Mouse (Mus musculus): ENCODE data around the gene Ccdc86. TPM values are rescaled to one million over a fixed set of nuclear protein-coding genes. Genes with fewer than 3 reads are reported as not detected.

The Ccdc86 gene
- polyA plus RNA-seq, 1 experiment from 2014 or later = 25.4 TPM

- H3K9ac ChIP-seq = no peak within 1 kb of the TSS
- no peaks in the 10 kb centered on the region for H3K36me3 ChIP-seq
- 0 out of 2 replicates have a peak, but pooled peaks have one; percentile 49 for ATAC-seq (ENCODE audit: insufficient number of reproducible peaks, low FRiP score, low TSS enrichment, low read depth)
- peaks cover under 1% of the 10 kb centered on the region for H3K4me1 ChIP-seq
- H3K27ac ChIP-seq = no peak within 1 kb of the TSS
- no peaks in the 10 kb centered on the region for H3K27me3 ChIP-seq
- no peaks in the 10 kb centered on the region for H3K9me3 ChIP-seq
- H3K4me3 ChIP-seq = no peak within 1 kb of the TSS
- 32% methylated on average over 4 of the region's 4 CpGs for WGBS
- no peak within 1 kb of the TSS for H3K4me2 ChIP-seq
Measured at GRCm38 (mm10) chr19:10974238-10974865, 25.3 kb upstream of the Ccdc86 start, which contains the start of gene Ms4a10. Gene Ms4a10, minus strand, starts transcription at chr19:10974670.

GRCm38 (mm10) chr19:10973187-10973586 lies 24.1 kb upstream of the Ccdc86 start:
- no peaks in the 10 kb centered on the region for H3K36me3 ChIP-seq
- H3K9ac ChIP-seq = no peak overlapping the region
- H3K27ac ChIP-seq = no peak overlapping the region
- H3K27me3 ChIP-seq = no peaks in the 10 kb centered on the region
- no peaks in the 10 kb centered on the region for H3K4me1 ChIP-seq
- H3K4me3 ChIP-seq = no peak overlapping the region
- no peak overlapping the region for H3K4me2 ChIP-seq
- no peaks in the 10 kb centered on the region for H3K9me3 ChIP-seq
- no peak for ATAC-seq (ENCODE audit: insufficient number of reproducible peaks, low FRiP score, low TSS enrichment, low read depth)
- 32% methylated on average over 2 of the region's 2 CpGs for WGBS

DNA sequence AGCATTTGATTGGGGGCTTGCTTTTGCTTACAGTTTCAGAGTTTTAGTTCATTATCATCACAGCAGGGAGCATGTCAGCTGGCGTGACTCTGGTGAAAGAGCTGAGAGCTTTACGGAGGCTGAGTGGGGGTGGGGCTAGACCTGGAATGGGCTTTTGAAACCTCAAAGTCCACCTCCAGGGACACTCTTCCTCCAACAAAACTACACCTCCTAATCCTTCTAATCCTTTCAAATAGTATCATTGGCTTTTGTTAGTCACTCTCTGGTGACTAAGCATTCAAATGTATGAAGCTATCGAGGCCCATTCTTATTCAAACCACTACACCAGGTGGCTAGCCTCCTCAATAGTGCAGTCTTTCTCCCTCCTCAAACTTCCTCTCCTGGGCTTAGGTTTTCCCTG lies 23.6 kb upstream of the Ccdc86 start:
- 63% methylated on average over 3 of the region's 3 CpGs for WGBS
- no peak overlapping the region for H3K4me2 ChIP-seq
- H3K4me3 ChIP-seq = no peak overlapping the region
- H3K27me3 ChIP-seq = no peaks in the 10 kb centered on the region
- no peaks in the 10 kb centered on the region for H3K4me1 ChIP-seq
- no peak for ATAC-seq (ENCODE audit: insufficient number of reproducible peaks, low FRiP score, low TSS enrichment, low read depth)
- no peaks in the 10 kb centered on the region for H3K36me3 ChIP-seq
- H3K9ac ChIP-seq = no peak overlapping the region
- H3K9me3 ChIP-seq = no peaks in the 10 kb centered on the region
- no peak overlapping the region for H3K27ac ChIP-seq

DNA sequence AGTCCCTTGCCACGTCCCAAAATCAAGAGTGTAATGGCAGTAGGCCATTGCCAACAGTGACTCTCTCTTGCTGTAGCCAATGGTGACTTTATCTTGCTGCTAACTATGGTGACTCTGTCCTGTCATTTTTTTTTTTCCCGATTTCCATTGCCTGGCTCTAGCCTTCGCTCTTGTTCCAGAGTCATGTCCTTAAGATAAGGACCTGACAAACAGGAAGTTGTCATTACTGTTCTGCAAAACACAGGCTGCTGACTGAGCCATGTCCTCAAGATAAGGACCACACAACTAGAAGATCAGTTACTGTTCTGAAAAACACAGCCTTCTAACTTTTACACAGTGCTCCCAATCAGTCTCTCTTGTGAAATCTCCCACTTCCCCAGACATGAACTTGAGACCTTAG lies 21.4 kb upstream of the Ccdc86 start:
- Histone ChIP-seq H3K9ac (no peak overlapping the region), H3K9me3 (no peaks in the 10 kb centered on the region), H3K4me2 (no peak overlapping the region), H3K4me1 (no peaks in the 10 kb centered on the region), H3K27ac (no peak overlapping the region), H3K4me3 (no peak overlapping the region), H3K27me3 (no peaks in the 10 kb centered on the region), H3K36me3 (no peaks in the 10 kb centered on the region)
- whole genome bisulfite sequencing = 79% methylated on average over 3 of the region's 3 CpGs
- no peak for ATAC-seq (ENCODE audit: insufficient number of reproducible peaks, low FRiP score, low TSS enrichment, low read depth)

GRCm38 (mm10) chr19:10968578-10968977 lies 19.5 kb upstream of the Ccdc86 start:
- 89% methylated on average over 7 of the region's 7 CpGs for WGBS
- Histone ChIP-seq H3K36me3 (no peaks in the 10 kb centered on the region), H3K27ac (no peak overlapping the region), H3K9ac (no peak overlapping the region), H3K4me1 (no peaks in the 10 kb centered on the region), H3K4me2 (no peak overlapping the region), H3K9me3 (no peaks in the 10 kb centered on the region), H3K4me3 (no peak overlapping the region), H3K27me3 (no peaks in the 10 kb centered on the region)
- ATAC-seq (ENCODE audit: insufficient number of reproducible peaks, low FRiP score, low TSS enrichment, low read depth) = no peak

DNA sequence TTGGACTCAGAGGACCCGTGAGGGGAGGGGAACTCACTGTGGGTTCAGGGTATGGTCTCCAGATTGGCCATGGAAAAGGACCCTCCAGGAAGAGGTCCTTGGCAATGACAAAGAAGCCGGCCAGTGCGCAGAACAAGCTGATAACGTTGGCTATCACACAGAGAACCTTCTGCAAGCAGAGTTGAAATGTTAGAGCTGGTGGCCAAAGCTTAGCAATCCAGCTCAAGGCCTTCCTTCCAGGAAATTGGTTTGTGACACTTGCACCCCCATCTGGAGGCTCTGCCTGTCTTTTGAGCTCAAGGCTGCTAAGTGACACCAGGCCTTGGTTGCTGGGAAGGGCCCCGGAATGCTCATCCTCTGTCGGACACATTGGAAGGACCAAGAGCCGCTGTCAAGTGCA lies 16.7 kb upstream of the Ccdc86 start:
- Histone ChIP-seq H3K27ac (no peak overlapping the region), H3K27me3 (peaks cover 3% of the 10 kb centered on the region; the same call in 1 of the 2 replicates), H3K4me3 (no peak overlapping the region), H3K4me2 (no peak overlapping the region), H3K4me1 (no peaks in the 10 kb centered on the region), H3K36me3 (no peaks in the 10 kb centered on the region), H3K9ac (no peak overlapping the region), H3K9me3 (no peaks in the 10 kb centered on the region)
- ATAC-seq (ENCODE audit: insufficient number of reproducible peaks, low FRiP score, low TSS enrichment, low read depth) = no peak
- WGBS = 88% methylated on average over 7 of the region's 7 CpGs

GRCm38 (mm10) chr19:10959978-10960346 lies 10.9 kb upstream of the Ccdc86 start:
- no peak overlapping the region for H3K9ac ChIP-seq
- no peak overlapping the region for H3K4me3 ChIP-seq
- 0 out of 2 replicates have a peak overlapping the region, but pooled peaks have one; percentile 17 for H3K4me2 ChIP-seq
- H3K27me3 ChIP-seq = peaks cover 12% of the 10 kb centered on the region
- no peaks in the 10 kb centered on the region for H3K9me3 ChIP-seq
- H3K36me3 ChIP-seq = no peaks in the 10 kb centered on the region
- 39% methylated on average over 12 of the region's 12 CpGs for WGBS
- H3K27ac ChIP-seq = no peak overlapping the region
- H3K4me1 ChIP-seq = peaks cover 6% of the 10 kb centered on the region; the same call in 1 of the 2 replicates
- no peak for ATAC-seq (ENCODE audit: insufficient number of reproducible peaks, low FRiP score, low TSS enrichment, low read depth)

- no peak overlapping the region for H3K4me3 ChIP-seq
- peaks cover 12% of the 10 kb centered on the region for H3K27me3 ChIP-seq
- 0 out of 2 replicates have a peak overlapping the region, but pooled peaks have one; percentile 17 for H3K4me2 ChIP-seq
- H3K9ac ChIP-seq = no peak overlapping the region
- no peaks in the 10 kb centered on the region for H3K36me3 ChIP-seq
- peak; percentile 59; the same call in 1 of the 2 replicates for ATAC-seq (ENCODE audit: insufficient number of reproducible peaks, low FRiP score, low TSS enrichment, low read depth)
- peaks cover 6% of the 10 kb centered on the region; the same call in 1 of the 2 replicates for H3K4me1 ChIP-seq
- 28% methylated on average over 11 of the region's 11 CpGs for WGBS
- no peak overlapping the region for H3K27ac ChIP-seq
- no peaks in the 10 kb centered on the region for H3K9me3 ChIP-seq
Measured at GRCm38 (mm10) chr19:10959085-10959977, 10.3 kb upstream of the Ccdc86 start.

DNA sequence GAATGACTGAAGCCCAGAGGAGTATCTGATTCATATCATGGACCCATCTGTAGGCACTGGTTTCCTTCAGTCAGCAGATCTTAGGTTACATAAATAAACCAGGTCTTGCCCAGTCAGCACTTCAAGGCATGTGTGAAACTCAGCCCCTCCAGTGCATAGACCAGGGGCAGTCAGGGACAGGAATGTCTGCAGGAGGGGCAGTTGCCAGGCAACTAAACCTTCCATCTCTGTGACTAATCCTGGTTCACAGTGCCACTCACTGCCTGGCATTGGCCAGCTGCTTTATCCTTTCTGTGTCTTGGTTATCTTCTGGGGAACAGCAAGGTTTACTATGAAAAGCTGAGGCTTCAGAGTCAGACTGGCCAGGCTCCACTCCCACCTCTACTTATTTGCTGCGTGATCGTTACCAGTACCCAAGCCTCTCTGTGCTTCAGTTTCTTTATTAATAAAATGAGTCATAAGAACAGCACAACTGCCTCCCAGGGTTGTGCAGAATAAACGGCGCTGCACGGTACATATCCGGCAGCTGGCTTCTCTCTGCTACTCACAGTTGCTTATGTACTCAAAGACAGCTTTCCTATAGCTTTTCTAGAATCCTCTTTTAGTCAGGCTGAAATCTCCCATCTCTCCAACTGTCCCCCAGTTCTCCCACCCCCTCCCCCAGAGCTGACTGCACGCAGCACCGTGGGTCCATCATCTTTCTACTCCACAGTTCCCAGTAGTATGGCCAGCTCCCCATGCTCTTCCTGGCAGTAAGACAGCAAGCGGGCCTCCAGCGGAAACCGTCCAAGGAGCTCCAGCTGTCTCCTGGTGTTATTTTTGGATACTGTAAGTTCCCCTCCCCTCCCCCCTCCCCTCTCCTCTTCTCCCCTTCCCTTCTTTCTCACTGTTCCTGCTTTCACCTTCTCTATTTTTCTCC lies 3.2 kb upstream of the Ccdc86 start:
- Histone ChIP-seq H3K4me2 (no peak overlapping the region), H3K9me3 (no peaks in the 10 kb centered on the region), H3K9ac (no peak overlapping the region), H3K4me3 (no peak overlapping the region), H3K27ac (peak overlapping the region; percentile 51), H3K36me3 (no peaks in the 10 kb centered on the region), H3K27me3 (peaks cover 14% of the 10 kb centered on the region; the same call in 1 of the 2 replicates), H3K4me1 (peaks cover 18% of the 10 kb centered on the region)
- WGBS = 59% methylated on average over 11 of the region's 11 CpGs
- ATAC-seq (ENCODE audit: insufficient number of reproducible peaks, low FRiP score, low TSS enrichment, low read depth) = peak; percentile 67

GRCm38 (mm10) chr19:10949558-10949957 lies 492 bp upstream of the Ccdc86 start:
- H3K4me2 ChIP-seq = peak overlapping the region; percentile 95
- ATAC-seq (ENCODE audit: insufficient number of reproducible peaks, low FRiP score, low TSS enrichment, low read depth) = no peak
- peak overlapping the region; percentile 58 for H3K27ac ChIP-seq

DNA sequence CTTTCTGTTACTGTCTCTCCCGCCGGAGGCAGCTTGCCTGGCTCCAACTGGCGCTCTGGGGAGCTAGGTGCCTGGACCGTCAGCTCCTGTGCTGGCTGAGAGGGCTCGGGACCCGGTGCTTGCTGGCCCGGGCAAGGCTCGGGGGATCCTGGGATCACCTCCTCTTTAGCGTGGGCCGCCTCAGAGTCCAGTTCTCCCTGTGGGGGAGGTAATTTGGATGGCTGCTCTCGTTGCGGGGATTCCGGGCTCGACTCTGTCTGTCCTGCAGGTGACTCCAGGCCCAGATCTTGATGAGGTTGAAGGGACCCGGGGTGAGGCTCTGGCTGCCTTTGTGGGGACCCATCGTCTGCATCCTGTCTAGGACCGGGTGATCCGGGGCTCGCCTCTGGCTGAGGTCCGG lies 650 bp downstream of the Ccdc86 start:
- H3K4me3 ChIP-seq = peak overlapping the region; percentile 63
- H3K27me3 ChIP-seq = peaks cover 1% of the 10 kb centered on the region; the same call in 1 of the 2 replicates
- ATAC-seq (ENCODE audit: insufficient number of reproducible peaks, low FRiP score, low TSS enrichment, low read depth) = no peak
- peak overlapping the region; percentile 59 for H3K9ac ChIP-seq
- H3K4me2 ChIP-seq = peak overlapping the region; percentile 95
- peaks cover 28% of the 10 kb centered on the region for H3K4me1 ChIP-seq
- peaks cover 23% of the 10 kb centered on the region for H3K36me3 ChIP-seq
- H3K27ac ChIP-seq = no peak overlapping the region
- under 1% methylated on average over 20 of the region's 20 CpGs for WGBS
- no peaks in the 10 kb centered on the region for H3K9me3 ChIP-seq

More at GRCm38 (mm10) chr19:10949558-10949957, 492 bp upstream of the Ccdc86 start:
- H3K9ac ChIP-seq = no peak overlapping the region
- peak overlapping the region; percentile 63 for H3K4me3 ChIP-seq
- H3K9me3 ChIP-seq = no peaks in the 10 kb centered on the region
- H3K27me3 ChIP-seq = peaks cover 9% of the 10 kb centered on the region; the same call in 1 of the 2 replicates
- peaks cover 11% of the 10 kb centered on the region for H3K36me3 ChIP-seq
- WGBS = 33% methylated on average over 9 of the region's 9 CpGs
- peaks cover 28% of the 10 kb centered on the region for H3K4me1 ChIP-seq

Measured in limb, embryonic 15.5 days (tissue).